Mouse (Mus musculus): ENCODE results near the gene Pip4k2b. TPM values are rescaled to one million over a fixed set of nuclear protein-coding genes. Genes with fewer than 3 reads are reported as not detected.

Gene Pip4k2b
- polyA plus RNA-seq, 1 experiment: 30.1 TPM

DNA sequence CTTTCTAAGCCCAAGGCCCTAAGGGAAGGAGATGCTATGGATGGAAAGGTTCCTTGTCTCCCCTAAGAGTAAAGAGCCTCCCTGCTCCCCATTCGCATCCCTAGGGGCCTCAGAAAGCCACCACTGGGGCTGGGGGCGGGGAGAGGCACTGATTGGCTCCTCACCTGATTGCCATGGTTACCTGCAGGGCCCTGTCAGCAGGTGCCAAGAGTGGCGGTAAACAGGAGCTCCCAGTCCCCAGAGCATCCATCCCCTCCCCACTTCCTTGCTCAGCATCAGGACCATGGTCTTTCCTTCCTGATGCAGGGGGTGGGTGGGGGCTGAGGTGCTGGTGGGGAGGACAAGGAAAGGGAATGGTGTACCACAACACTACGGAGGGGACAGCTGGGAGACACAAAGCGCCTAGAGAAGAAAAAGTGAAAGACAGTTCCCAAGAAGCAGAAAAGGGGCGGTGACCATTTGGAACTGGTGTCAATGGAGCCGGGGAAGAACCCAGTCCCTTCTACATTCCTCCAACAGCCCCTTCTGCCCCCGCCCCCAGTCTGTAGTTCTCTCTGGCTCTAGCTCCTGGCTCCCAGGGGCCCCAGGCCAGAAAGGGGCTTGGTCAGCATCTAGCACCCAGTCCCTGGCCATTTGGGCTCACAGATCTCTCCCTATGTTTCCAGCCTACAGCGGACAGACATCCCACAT lies 48.6 kb downstream of the Pip4k2b start:
- Histone ChIP-seq H3ac (ENCODE audit: control insufficient read depth, insufficient read length) (no peak overlapping the region), H3K36me3 (ENCODE audit: control insufficient read depth, insufficient read depth) (peaks cover 11% of the 10 kb centered on the region), H3K4me2 (ENCODE audit: low read depth) (no peak overlapping the region), H3K27me3 (ENCODE audit: control insufficient read depth, insufficient read depth, insufficient read length) (no peaks in the 10 kb centered on the region), H3K79me2 (ENCODE audit: control insufficient read depth, insufficient read depth) (peaks cover 45% of the 10 kb centered on the region), H3K4me3 (no peak overlapping the region)
- TF ChIP-seq TCF12 (IDR thresholded peaks at IDR 0.05; ENCODE audit: insufficient read depth, poor library complexity, severe bottlenecking): no peak
- TF ChIP-seq SRF (IDR thresholded peaks at IDR 0.05; ENCODE audit: control insufficient read depth, insufficient read length, low read depth): no peak
- TF ChIP-seq POLR2A (IDR thresholded peaks at IDR 0.05; ENCODE audit: insufficient read length, low read depth): no peak
- no peak for TF ChIP-seq MAX (IDR thresholded peaks at IDR 0.05; ENCODE audit: low read depth)
- no peak for TF ChIP-seq USF1 (IDR thresholded peaks at IDR 0.05; ENCODE audit: low read depth)
- TF ChIP-seq MYOG (IDR thresholded peaks at IDR 0.05; ENCODE audit: control insufficient read depth in 1 of 3, insufficient read depth in 1 of 3, insufficient read length in 2 of 3, low read depth in 2 of 3): no peak
- TF ChIP-seq CEBPB (IDR thresholded peaks at IDR 0.05; ENCODE audit: insufficient read depth, poor library complexity, severe bottlenecking): no peak
- TF ChIP-seq TCF3 (IDR thresholded peaks at IDR 0.05; ENCODE audit: insufficient read length, low read depth): no peak
- no peak for TF ChIP-seq MYOD1 (IDR thresholded peaks at IDR 0.05; ENCODE audit: control insufficient read depth in 1 of 3, insufficient read length in 2 of 3, low read depth in 2 of 3)
- no peak for TF ChIP-seq E2F4 (IDR thresholded peaks at IDR 0.05; ENCODE audit: insufficient read depth)
- TF ChIP-seq POLR2AphosphoS2 (IDR thresholded peaks at IDR 0.05; ENCODE audit: insufficient read length, low read depth): no peak
- no peak for TF ChIP-seq REST (IDR thresholded peaks at IDR 0.05; ENCODE audit: insufficient read depth, insufficient read length)

DNA sequence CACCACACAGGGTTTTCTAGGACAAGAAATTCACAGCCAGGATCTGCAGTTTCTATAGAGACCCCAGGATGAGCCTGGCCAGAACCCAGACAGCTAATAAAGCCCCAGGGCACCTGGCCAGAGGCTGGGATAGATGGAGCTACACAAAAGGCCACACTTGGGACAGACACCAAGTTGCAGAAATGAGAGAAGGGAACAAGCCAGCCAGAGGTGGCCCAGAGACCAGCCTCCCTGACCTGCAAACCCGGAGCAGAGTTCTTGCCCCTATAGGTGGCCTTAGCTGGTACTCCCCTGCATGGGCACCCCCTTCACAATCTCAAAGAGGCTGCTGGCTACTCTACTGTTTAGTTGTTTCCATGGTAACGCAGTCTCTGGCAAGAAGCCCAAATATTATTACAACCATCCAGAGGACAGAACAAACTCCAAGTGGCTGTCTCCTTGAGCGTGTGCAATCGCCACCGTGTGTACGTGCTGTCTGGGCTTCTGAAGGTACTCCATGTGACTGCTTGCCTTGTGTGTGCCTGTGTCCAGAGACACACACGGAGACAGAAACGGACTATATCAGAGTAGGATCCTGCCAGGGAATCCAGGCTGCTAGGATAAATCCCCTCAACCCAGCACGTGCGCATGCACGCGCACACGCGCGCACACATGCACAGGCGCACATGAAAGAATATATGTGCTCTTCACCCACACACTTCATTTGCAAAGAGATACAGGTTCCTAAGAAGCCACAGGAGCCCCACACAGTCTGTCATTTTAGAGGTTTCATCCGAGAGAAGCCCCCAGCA lies 49.4 kb downstream of the Pip4k2b start:
- H3K36me3 ChIP-seq (ENCODE audit: control insufficient read depth, insufficient read depth): peaks cover 11% of the 10 kb centered on the region
- peaks cover 45% of the 10 kb centered on the region for H3K79me2 ChIP-seq (ENCODE audit: control insufficient read depth, insufficient read depth)
- H3K4me2 ChIP-seq (ENCODE audit: low read depth): no peak overlapping the region
- H3ac ChIP-seq (ENCODE audit: control insufficient read depth, insufficient read length): no peak overlapping the region
- no peaks in the 10 kb centered on the region for H3K27me3 ChIP-seq (ENCODE audit: control insufficient read depth, insufficient read depth, insufficient read length)
- no peak overlapping the region for H3K4me3 ChIP-seq
- TF ChIP-seq POLR2AphosphoS2 (IDR thresholded peaks at IDR 0.05; ENCODE audit: insufficient read length, low read depth): no peak
- no peak for TF ChIP-seq TCF3 (IDR thresholded peaks at IDR 0.05; ENCODE audit: insufficient read length, low read depth)
- no peak for TF ChIP-seq E2F4 (IDR thresholded peaks at IDR 0.05; ENCODE audit: insufficient read depth)
- no peak for TF ChIP-seq MYOD1 (IDR thresholded peaks at IDR 0.05; ENCODE audit: control insufficient read depth in 1 of 3, insufficient read length in 2 of 3, low read depth in 2 of 3)
- no peak for TF ChIP-seq MYOG (IDR thresholded peaks at IDR 0.05; ENCODE audit: control insufficient read depth in 1 of 3, insufficient read depth in 1 of 3, insufficient read length in 2 of 3, low read depth in 2 of 3)

GRCm38 (mm10) chr11:97694435-97694834 lies 50.1 kb downstream of the Pip4k2b start:
- no peak overlapping the region for H3K4me3 ChIP-seq
- TF ChIP-seq TCF12 (IDR thresholded peaks at IDR 0.05; ENCODE audit: insufficient read depth, poor library complexity, severe bottlenecking) (no peak), USF1 (IDR thresholded peaks at IDR 0.05; ENCODE audit: low read depth) (no peak), CEBPB (IDR thresholded peaks at IDR 0.05; ENCODE audit: insufficient read depth, poor library complexity, severe bottlenecking) (no peak), MYOD1 (IDR thresholded peaks at IDR 0.05; ENCODE audit: control insufficient read depth in 1 of 3, insufficient read length in 2 of 3, low read depth in 2 of 3) (no peak), MAX (IDR thresholded peaks at IDR 0.05; ENCODE audit: low read depth) (no peak), SRF (IDR thresholded peaks at IDR 0.05; ENCODE audit: control insufficient read depth, insufficient read length, low read depth) (no peak), MYOG (IDR thresholded peaks at IDR 0.05; ENCODE audit: control insufficient read depth in 1 of 3, insufficient read depth in 1 of 3, insufficient read length in 2 of 3, low read depth in 2 of 3) (no peak), E2F4 (IDR thresholded peaks at IDR 0.05; ENCODE audit: insufficient read depth) (no peak), REST (IDR thresholded peaks at IDR 0.05; ENCODE audit: insufficient read depth, insufficient read length) (no peak), POLR2AphosphoS2 (IDR thresholded peaks at IDR 0.05; ENCODE audit: insufficient read length, low read depth) (no peak), POLR2A (IDR thresholded peaks at IDR 0.05; ENCODE audit: insufficient read length, low read depth) (no peak), TCF3 (IDR thresholded peaks at IDR 0.05; ENCODE audit: insufficient read length, low read depth) (no peak)
- no peak overlapping the region for H3K4me2 ChIP-seq (ENCODE audit: low read depth)
- H3K79me2 ChIP-seq (ENCODE audit: control insufficient read depth, insufficient read depth): peaks cover 45% of the 10 kb centered on the region
- no peak overlapping the region for H3ac ChIP-seq (ENCODE audit: control insufficient read depth, insufficient read length)
- peaks cover 12% of the 10 kb centered on the region for H3K36me3 ChIP-seq (ENCODE audit: control insufficient read depth, insufficient read depth)
- no peaks in the 10 kb centered on the region for H3K27me3 ChIP-seq (ENCODE audit: control insufficient read depth, insufficient read depth, insufficient read length)

GRCm38 (mm10) chr11:97689861-97690260 lies 54.6 kb downstream of the Pip4k2b start:
- H3K79me2 ChIP-seq (ENCODE audit: control insufficient read depth, insufficient read depth): peaks cover 5% of the 10 kb centered on the region
- H3K4me3 ChIP-seq: no peak overlapping the region
- TF ChIP-seq TCF3 (IDR thresholded peaks at IDR 0.05; ENCODE audit: insufficient read length, low read depth) (no peak), MYOD1 (IDR thresholded peaks at IDR 0.05; ENCODE audit: control insufficient read depth in 1 of 3, insufficient read length in 2 of 3, low read depth in 2 of 3) (peak in 1 of 3 experiments; percentile 7)
- no peaks in the 10 kb centered on the region for H3K27me3 ChIP-seq (ENCODE audit: control insufficient read depth, insufficient read depth, insufficient read length)
- peaks cover 14% of the 10 kb centered on the region for H3K36me3 ChIP-seq (ENCODE audit: control insufficient read depth, insufficient read depth)
- no peak overlapping the region for H3K4me2 ChIP-seq (ENCODE audit: low read depth)
- no peak overlapping the region for H3ac ChIP-seq (ENCODE audit: control insufficient read depth, insufficient read length)

All from myocyte (in vitro differentiated cells).